Mouse (Mus musculus): ENCODE data around the gene Med12. TPM values are rescaled to one million over a fixed set of nuclear protein-coding genes. Genes with fewer than 3 reads are reported as not detected.

Med12 gene
- polyA plus RNA-seq, 1 experiment from 2014 or later, result 18.9 TPM

DNA sequence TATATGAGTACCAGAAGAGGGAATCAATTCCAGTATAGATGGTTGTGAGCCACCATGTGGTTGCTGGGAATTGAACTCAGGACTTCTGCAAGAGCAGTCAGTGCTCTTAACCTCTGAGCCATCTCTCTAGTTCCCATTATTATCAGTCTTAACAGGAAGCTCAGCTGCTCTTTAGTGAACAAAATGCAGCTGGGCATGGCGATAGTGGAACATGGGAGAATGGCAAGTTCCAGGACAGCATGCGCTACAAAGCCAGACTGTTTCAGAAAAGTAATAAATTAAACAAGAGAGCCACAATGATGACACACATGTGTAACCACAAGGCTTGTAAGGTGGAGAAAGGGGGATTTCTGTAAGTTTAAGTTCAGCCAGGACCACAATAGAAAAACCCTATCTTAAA, 71.6 kb downstream of the Med12 start:
- Histone ChIP-seq H3K36me3 (ENCODE audit: control insufficient read depth, insufficient read depth) (no peaks in the 10 kb centered on the region), H3K27ac (ENCODE audit: low read length) (no peak overlapping the region), H3K9ac (ENCODE audit: low read length) (no peak overlapping the region), H3K27me3 (ENCODE audit: control insufficient read depth, insufficient read depth, low read length) (no peaks in the 10 kb centered on the region), H3K9me3 (replicated peaks; ENCODE audit: control insufficient read depth, low read length) (no peaks in the 10 kb centered on the region), H3K4me1 (ENCODE audit: control insufficient read depth, insufficient read depth, low read length) (no peaks in the 10 kb centered on the region), H3K4me3 (ENCODE audit: low read length) (no peak overlapping the region), H3K4me2 (ENCODE audit: low read depth, low read length) (no peak overlapping the region)
- 86% methylated on average over 2 of the region's 2 CpGs for WGBS
- ATAC-seq (replicated peaks; ENCODE audit: extremely low read depth, insufficient read depth, low FRiP score), result no peak

DNA sequence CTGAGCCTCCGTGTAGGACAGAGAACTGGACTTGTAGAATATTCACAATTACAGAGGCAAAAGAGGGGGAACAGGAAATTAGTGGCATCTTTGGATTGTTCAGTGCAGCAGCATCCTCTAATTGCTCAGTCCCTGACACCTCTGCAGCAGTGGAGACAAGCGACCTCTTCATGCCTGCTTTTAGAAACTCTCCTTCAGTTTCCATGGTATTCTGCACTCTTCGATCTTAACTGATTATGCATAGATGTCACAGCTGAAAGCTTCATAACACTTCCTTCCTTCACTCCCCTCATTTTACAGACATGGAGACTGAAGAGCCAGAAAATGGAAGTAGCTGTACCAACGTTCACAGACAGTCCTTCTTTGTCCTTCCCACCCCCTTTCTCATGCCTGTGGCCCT, 72.6 kb downstream of the Med12 start:
- WGBS, result 49% methylated on average over 4 of the region's 4 CpGs
- H3K27ac ChIP-seq (ENCODE audit: low read length), result no peak overlapping the region
- no peaks in the 10 kb centered on the region for H3K4me1 ChIP-seq (ENCODE audit: control insufficient read depth, insufficient read depth, low read length)
- H3K9me3 ChIP-seq (replicated peaks; ENCODE audit: control insufficient read depth, low read length), result no peaks in the 10 kb centered on the region
- no peak overlapping the region for H3K4me2 ChIP-seq (ENCODE audit: low read depth, low read length)
- ATAC-seq (replicated peaks; ENCODE audit: extremely low read depth, insufficient read depth, low FRiP score), result no peak
- H3K27me3 ChIP-seq (ENCODE audit: control insufficient read depth, insufficient read depth, low read length), result no peaks in the 10 kb centered on the region
- no peak overlapping the region for H3K4me3 ChIP-seq (ENCODE audit: low read length)
- H3K9ac ChIP-seq (ENCODE audit: low read length), result no peak overlapping the region
- no peaks in the 10 kb centered on the region for H3K36me3 ChIP-seq (ENCODE audit: control insufficient read depth, insufficient read depth)

Other genes with a start within 250 kb of the Med12 start
- 0.32 and 0.35 TPM in 2 replicates for gene Tex11, start 214.4 kb upstream of the Med12 start, polyA plus RNA-seq (2015; fragmentation: Nextera tagmentation; extraction: Ambion mirVana)
- 0.64 and 0.69 TPM in 2 replicates for gene Slc7a3, start 188.0 kb upstream of the Med12 start, polyA plus RNA-seq (2015; fragmentation: Nextera tagmentation; extraction: Ambion mirVana)
- gene Snx12, start 51.5 kb upstream of the Med12 start, polyA plus RNA-seq (2015; fragmentation: Nextera tagmentation; extraction: Ambion mirVana), result 38.8 and 47.8 TPM in 2 replicates
- gene Foxo4, start 19.5 kb upstream of the Med12 start, polyA plus RNA-seq (2015; fragmentation: Nextera tagmentation; extraction: Ambion mirVana), result 1.7 TPM in 2 replicates
- gene Gm614, start 10.0 kb upstream of the Med12 start, polyA plus RNA-seq (2015; fragmentation: Nextera tagmentation; extraction: Ambion mirVana), result 0.33 TPM in 1 of 2 replicates, not detected in the other
- 28.9 and 43.8 TPM in 2 replicates for gene Il2rg, start 5.8 kb upstream of the Med12 start, polyA plus RNA-seq (2015; fragmentation: Nextera tagmentation; extraction: Ambion mirVana)
- not detected in 2 replicates for gene Gm20489, start 5.0 kb upstream of the Med12 start, polyA plus RNA-seq (2015; fragmentation: Nextera tagmentation; extraction: Ambion mirVana)
- 1.9 and 2.0 TPM in 2 replicates for gene Nlgn3, start 25.1 kb downstream of the Med12 start, polyA plus RNA-seq (2015; fragmentation: Nextera tagmentation; extraction: Ambion mirVana)
- gene Gjb1, start 102.3 kb downstream of the Med12 start, polyA plus RNA-seq (2015; fragmentation: Nextera tagmentation; extraction: Ambion mirVana), result 0.10 and 0.60 TPM in 2 replicates
- gene Zmym3, start 146.8 kb downstream of the Med12 start, polyA plus RNA-seq (2015; fragmentation: Nextera tagmentation; extraction: Ambion mirVana), result 23.5 and 25.6 TPM in 2 replicates
- 237 and 264 TPM in 2 replicates for gene Nono, start 155.3 kb downstream of the Med12 start, polyA plus RNA-seq (2015; fragmentation: Nextera tagmentation; extraction: Ambion mirVana)
- 105 and 106 TPM in 2 replicates for gene Itgb1bp2, start 175.1 kb downstream of the Med12 start, polyA plus RNA-seq (2015; fragmentation: Nextera tagmentation; extraction: Ambion mirVana)